Mouse (Mus musculus) gastrocnemius, postnatal 25 days (tissue): ENCODE results near the gene Gm36210. TPM values are rescaled to one million over a fixed set of nuclear protein-coding genes. Genes with fewer than 3 reads are reported as not detected.

Experiments
- DNase-seq: peaks from one replicate; pipeline ENCODE4 v3.0.0; 2022
- long read RNA-seq, 2 experiments: library from polyadenylated mRNA; stranded (forward); transcript quantifications; one replicate each; pipeline ENCODE4 v2.0.0; 2021
- total RNA-seq, 2 experiments: library from RNA; stranded (reverse); gene quantifications; 1 replicate in 1 of 2; 2 replicates in 1 of 2; pipeline ENCODE4 v1.2.3; 2021

Gene Gm36210
- total RNA-seq, result under 1 TPM; 0.21 to 0.36 TPM
- long read RNA-seq, experiment 1, result 0 reads
- long read RNA-seq, experiment 2, partial matches to known transcripts, result 0 of 1 reads
- long read RNA-seq, experiment 2, other reads (novel, unspliced or antisense), result 1 of 1 reads

DNA sequence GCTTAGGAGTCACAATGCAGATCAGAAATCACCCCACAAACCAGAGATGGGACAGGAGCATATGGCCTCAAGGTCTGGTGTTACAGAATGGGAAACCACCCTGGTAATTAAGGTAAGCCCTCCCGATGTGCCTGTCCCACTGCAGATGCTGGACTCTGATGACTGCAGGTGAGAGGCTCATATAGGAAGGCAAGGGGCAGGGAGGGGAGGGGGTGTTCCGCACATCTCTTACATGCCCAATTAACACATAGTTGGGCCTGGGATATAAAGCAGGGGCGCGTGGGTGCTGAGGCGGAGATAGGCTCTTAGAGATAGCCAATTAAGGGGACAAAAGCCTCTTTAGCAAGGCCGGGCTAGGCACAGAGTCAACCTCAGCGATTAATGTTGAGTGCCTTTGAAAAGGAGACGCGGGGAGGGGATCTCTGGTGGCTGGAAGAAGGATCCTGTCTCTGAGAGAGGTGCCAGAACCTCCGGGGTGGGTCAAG, at the start of gene Gm36210:
Gene Gm36210 (minus strand): TSS at position 51 of the 485 bp plus-strand sequence.
- DNase-seq, result no peak

DNA sequence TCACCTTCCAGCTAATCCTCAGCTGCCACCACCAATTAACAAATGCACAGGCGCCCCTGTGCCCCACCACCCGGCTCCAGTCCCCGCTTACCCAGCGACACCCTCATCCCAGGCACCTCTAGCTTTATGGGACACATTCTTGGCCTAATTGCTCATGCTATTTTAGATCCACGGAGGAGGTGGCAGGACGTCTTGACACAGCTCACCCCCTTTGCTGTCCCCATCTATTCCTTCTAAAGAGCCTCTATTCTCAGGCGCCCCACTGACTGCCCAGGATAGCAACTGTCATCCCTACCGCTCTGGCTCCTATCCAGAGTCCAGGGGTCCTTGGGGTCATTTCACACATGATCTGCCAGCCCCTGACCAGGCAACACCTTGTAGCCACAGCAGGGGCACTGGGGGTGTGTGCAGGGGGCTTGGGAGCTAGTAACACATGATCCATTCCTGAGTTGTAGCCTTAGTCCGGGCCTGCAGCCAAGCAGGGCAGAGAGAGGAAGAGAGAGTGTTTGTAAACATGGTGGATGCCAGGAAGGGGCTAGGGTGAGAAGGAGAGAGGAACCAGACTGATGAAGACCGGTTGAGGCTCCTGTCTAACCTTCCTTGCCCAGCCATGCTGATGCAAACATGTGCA, 47.6 kb upstream of the Gm36210 start:
- no peak for DNase-seq

GRCm38 (mm10) chr7:4950561-4951342, 44.4 kb upstream of the Gm36210 start:
- DNase-seq, result no peak

DNA sequence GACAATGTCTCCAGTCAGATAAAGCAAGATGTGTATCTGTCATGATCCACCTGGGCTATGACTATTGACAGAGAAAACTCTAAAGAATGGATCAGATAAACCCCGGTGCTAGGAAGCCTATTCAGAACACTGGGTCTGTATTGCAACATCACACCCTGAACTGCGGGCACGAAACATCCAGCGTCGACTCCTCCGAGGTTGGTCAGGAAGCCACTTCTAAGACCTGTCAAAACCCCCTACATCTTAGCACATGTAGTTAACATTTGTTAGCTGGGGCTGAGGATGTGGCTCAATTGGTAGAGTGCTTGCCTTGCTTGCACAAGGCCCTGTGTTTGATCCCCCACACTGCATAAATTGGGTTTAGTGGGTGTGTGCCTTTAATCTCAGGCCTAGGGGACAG, 42.1 kb upstream of the Gm36210 start:
- DNase-seq, result no peak

DNA sequence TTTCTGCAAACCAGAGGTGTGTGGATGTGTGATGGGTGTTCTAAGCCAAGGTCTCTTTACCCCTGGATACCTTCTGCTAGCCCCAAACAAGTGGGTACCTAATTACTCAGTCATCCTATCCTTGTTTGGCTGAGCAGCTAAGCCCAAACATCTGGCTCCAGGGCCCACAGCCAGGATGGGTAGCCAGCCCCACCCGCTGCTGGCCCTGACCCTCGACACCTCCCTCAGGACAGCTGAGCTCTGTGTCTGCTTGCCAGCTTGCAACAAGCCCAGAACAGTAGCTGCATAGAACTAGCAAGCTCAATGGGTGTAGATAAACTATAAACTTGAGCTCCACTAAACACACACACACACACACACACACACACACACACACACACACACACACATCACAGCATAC, 41.5 kb upstream of the Gm36210 start:
- DNase-seq, result peak; percentile 86

GRCm38 (mm10) chr7:4943223-4943815, 37.0 kb upstream of the Gm36210 start:
- peak; percentile 86 for DNase-seq

GRCm38 (mm10) chr7:4942673-4943072, 36.4 kb upstream of the Gm36210 start:
- no peak for DNase-seq

DNA sequence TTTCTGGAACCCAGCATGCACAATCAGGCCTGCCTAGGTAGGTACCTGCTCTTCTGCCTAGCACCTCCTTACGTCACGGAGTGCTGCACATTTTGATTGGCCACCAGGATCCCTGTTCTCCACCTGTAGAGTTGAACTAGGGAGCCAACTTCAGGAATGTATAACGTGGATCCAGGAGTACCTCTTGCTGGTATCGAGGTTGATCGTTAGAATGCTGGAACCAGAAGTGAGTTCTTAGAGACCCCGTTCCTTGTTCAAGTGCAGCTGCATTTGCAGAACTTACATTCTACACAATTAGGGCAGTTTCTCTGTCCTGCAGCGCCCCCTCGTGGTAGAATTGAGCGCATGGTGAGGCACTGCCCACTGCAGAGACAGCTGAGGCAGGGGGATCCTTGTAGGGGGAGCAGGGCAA, 33.8 kb upstream of the Gm36210 start:
- DNase-seq, result no peak

DNA sequence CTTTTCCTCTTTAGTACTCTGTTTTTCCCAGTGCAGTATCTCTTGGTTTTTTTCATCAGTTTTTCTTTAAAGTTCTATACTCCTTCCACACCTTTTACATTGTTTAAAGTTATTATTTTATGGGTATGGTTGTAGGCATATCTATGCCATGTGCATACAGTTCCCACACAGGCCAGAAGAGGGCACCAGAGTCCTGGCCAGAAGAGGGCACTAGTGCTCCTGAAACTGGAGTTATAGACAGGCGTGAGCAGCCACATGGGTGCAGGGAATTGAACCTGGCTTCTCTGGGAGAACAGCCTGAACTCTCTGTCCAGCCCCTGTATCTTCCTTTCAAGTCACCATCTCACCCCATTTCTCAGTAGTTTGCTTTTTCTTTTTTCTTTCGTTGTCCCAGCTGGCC, 32.1 kb upstream of the Gm36210 start:
- DNase-seq, result no peak

DNA sequence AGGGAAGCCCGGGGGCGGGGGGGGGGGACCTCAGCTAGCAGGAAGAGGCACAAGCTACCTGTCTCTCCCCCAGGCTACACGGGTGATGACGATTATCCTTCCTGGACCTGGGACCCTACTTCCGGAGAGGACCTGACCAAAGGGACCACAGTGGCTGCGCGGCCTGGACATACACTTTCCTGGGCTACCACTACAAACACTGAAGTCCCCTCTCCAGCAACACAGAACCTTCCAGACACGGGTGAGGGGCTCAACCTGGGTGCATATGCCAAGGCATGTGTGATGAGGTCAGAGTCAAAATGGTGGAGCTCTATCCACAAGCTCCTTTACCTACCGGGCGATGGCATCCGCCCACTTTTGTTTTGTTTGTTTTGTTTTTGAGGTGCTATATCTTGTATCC, 31.1 kb upstream of the Gm36210 start:
- no peak for DNase-seq

- DNase-seq, result no peak
Measured at GRCm38 (mm10) chr7:4936832-4937231, 30.5 kb upstream of the Gm36210 start.

GRCm38 (mm10) chr7:4934160-4934914, 28.0 kb upstream of the Gm36210 start:
- no peak for DNase-seq

DNA sequence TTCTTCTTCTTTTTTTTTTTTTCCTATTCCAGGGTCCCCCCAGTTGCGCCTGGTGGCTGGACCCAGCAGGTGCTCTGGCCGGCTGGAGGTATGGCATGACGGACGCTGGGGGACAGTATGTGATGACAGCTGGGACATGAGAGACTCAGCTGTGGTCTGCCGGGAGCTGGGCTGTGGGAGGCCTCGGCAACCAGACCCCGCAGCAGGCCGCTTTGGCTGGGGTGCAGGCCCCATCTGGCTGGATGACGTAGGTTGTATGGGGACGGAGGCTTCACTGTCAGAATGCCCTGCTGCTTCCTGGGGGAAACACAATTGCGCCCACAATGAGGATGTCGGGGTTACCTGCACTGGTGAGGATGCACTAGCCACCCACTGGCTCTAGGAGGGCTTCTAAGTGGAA, 26.8 kb upstream of the Gm36210 start:
- DNase-seq, result no peak

DNA sequence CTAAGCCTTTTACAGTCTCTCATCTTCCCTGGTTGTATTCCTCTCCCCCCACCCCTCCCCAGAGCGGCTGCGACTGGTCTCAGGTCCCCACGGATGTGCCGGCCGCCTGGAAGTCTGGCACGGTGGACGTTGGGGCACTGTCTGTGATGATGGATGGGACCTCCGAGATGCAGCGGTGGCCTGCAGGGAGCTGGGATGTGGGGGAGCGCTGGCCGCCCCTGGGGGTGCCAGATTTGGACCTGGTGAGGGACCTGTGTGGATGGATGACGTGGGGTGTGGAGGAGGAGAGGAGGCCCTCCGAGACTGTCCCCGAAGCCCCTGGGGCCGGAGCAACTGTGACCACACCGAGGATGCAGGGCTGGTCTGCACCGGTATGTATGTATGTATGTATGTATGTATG, 22.0 kb upstream of the Gm36210 start:
- DNase-seq, result no peak

GRCm38 (mm10) chr7:4927711-4928110, 21.4 kb upstream of the Gm36210 start:
- DNase-seq, result no peak

GRCm38 (mm10) chr7:4926849-4927248, 20.5 kb upstream of the Gm36210 start:
- DNase-seq, result no peak

- peak; percentile 85 for DNase-seq
Measured at GRCm38 (mm10) chr7:4925441-4926381, 19.4 kb upstream of the Gm36210 start, which contains the start of gene Ssc5d. Gene Ssc5d, plus strand, starts transcription at chr7:4925785.

DNA sequence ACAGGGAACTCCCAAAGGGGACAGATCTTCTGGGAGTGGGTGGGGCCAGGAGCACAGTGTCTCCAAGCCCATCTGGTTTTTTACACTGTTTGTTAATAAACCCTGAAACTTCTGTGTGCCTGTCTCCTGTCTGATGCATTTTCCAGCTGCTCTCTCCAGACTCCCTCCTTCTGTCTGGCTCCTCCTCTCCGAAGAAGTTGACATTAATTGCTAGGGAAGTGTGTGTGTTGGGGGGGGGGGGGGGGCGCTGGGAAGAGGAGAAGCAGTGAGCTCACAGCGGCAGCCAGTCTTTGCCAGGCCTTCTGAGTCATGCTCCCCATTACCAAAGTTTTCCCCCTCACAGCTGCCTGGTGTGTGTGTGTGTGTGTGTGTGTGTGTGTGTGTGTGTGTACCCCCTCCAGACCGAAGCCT, 18.6 kb upstream of the Gm36210 start:
- peak; percentile 74 for DNase-seq

GRCm38 (mm10) chr7:4924483-4924882, 18.2 kb upstream of the Gm36210 start:
- DNase-seq, result no peak

- DNase-seq, result peak; percentile 77
Measured at GRCm38 (mm10) chr7:4923586-4924364, 17.5 kb upstream of the Gm36210 start.
